Mouse (Mus musculus) CD4-positive, CD25-positive, alpha-beta regulatory T cell, adult 4 months (primary cell): ENCODE data around the gene Rpap3. TPM values are rescaled to one million over a fixed set of nuclear protein-coding genes. Genes with fewer than 3 reads are reported as not detected.
A peak's percentile ranks its signal among the peaks of the same experiment; 100 is the strongest.

ENCODE experiments used
- ATAC-seq: one replicate; pipeline ENCODE4 v1.8.0; 2017
- polyA plus RNA-seq, 2 experiments: library from polyadenylated mRNA; unstranded; fragments of 100-300 nt; shearing (Covaris generic); gene quantifications; one replicate each; pipeline ENCODE4 v1.2.1; 2017

The Rpap3 gene
- polyA plus RNA-seq, 2 experiments from 2014 or later, result 25.7 to 31.8 TPM

- no peak for ATAC-seq
These were observed 23.2 kb upstream of the Rpap3 start for GRCm38 (mm10) chr15:97728804-97729203.

GRCm38 (mm10) chr15:97728394-97728793 is 22.8 kb upstream of the Rpap3 start:
- ATAC-seq, result no peak

GRCm38 (mm10) chr15:97727520-97727919 is 21.9 kb upstream of the Rpap3 start:
- no peak for ATAC-seq

- no peak for ATAC-seq
These were observed 21.4 kb upstream of the Rpap3 start for GRCm38 (mm10) chr15:97727048-97727447.

- ATAC-seq, result no peak
These were observed 20.7 kb upstream of the Rpap3 start for GRCm38 (mm10) chr15:97726310-97726709.

GRCm38 (mm10) chr15:97725198-97725785 is 19.7 kb upstream of the Rpap3 start:
- ATAC-seq, result no peak

GRCm38 (mm10) chr15:97724346-97725197 is 18.9 kb upstream of the Rpap3 start:
- ATAC-seq, result no peak

- ATAC-seq, result no peak
These were observed 18.1 kb upstream of the Rpap3 start for GRCm38 (mm10) chr15:97723536-97724345.

- ATAC-seq, result peak; percentile 66
These were observed 15.5 kb upstream of the Rpap3 start for GRCm38 (mm10) chr15:97721008-97721701.

- ATAC-seq, result no peak
These were observed 14.5 kb upstream of the Rpap3 start for GRCm38 (mm10) chr15:97720026-97720675.

GRCm38 (mm10) chr15:97719494-97719893 is 13.9 kb upstream of the Rpap3 start:
- ATAC-seq, result no peak

- no peak for ATAC-seq
These were observed 13.0 kb upstream of the Rpap3 start for GRCm38 (mm10) chr15:97718535-97719155.

GRCm38 (mm10) chr15:97717861-97718534 is 12.4 kb upstream of the Rpap3 start:
- ATAC-seq, result peak; percentile 86

GRCm38 (mm10) chr15:97716782-97717181 is 11.2 kb upstream of the Rpap3 start:
- no peak for ATAC-seq

GRCm38 (mm10) chr15:97715734-97716133 is 10.1 kb upstream of the Rpap3 start:
- no peak for ATAC-seq

- no peak for ATAC-seq
These were observed 9.5 kb upstream of the Rpap3 start for GRCm38 (mm10) chr15:97715083-97715482.

- ATAC-seq, result no peak
These were observed 6.9 kb upstream of the Rpap3 start for GRCm38 (mm10) chr15:97712546-97712945.

GRCm38 (mm10) chr15:97710906-97711305 is 5.3 kb upstream of the Rpap3 start:
- ATAC-seq, result no peak

GRCm38 (mm10) chr15:97696616-97697015 is 9.0 kb downstream of the Rpap3 start:
- no peak for ATAC-seq

- no peak for ATAC-seq
These were observed 12.2 kb downstream of the Rpap3 start for GRCm38 (mm10) chr15:97693411-97693810.

GRCm38 (mm10) chr15:97684118-97684517 is 21.5 kb downstream of the Rpap3 start:
- ATAC-seq, result no peak
